8 mouse cellular contexts compared by ENCODE assay signal in genomic region chr4:138884261-138884660, GRCm38 (mm10). TPM values are rescaled to one million over a fixed set of nuclear protein-coding genes. Genes with fewer than 3 reads are reported as not detected.
DNase-seq lines count a peak whose midpoint lies in the region; ATAC-seq and TF ChIP-seq lines count a peak whose summit lies in the region.
"Had no signal": no experiment of that assay in that cellular context is flagged by ENCODE, and none has a peak within 500 bp of the region (broad histone marks: within the 10 kb centered on the region; RNA-seq: fewer than 3 reads in every experiment).

No protein-coding gene starts in this region.

- WGBS in forebrain, postnatal 0 days = 13% methylated on average over 6 of the region's 6 CpGs
- 16% methylated on average over 6 of the region's 6 CpGs for WGBS in hindbrain, postnatal 0 days
- WGBS in midbrain, embryonic 14.5 days = 8% methylated on average over 6 of the region's 6 CpGs
- WGBS in spleen, adult 2 months = 1% methylated on average over 6 of the region's 6 CpGs

- H3K9me3 ChIP-seq in forebrain, postnatal 0 days (ENCODE audit: low read length) = no peaks in the 10 kb centered on the region
- H3K9me3 ChIP-seq in hindbrain, postnatal 0 days (ENCODE audit: low read length) = no peaks in the 10 kb centered on the region
- no peaks in the 10 kb centered on the region for H3K9me3 ChIP-seq in midbrain, embryonic 14.5 days (ENCODE audit: control insufficient read depth, low read length)
- H3K9me3 ChIP-seq: midbrain, embryonic 12.5 days had no signal

- no peak overlapping the region for H3K27ac ChIP-seq in forebrain, postnatal 0 days (ENCODE audit: low read depth, low read length)
- no peak overlapping the region for H3K27ac ChIP-seq in hindbrain, postnatal 0 days
- H3K27ac ChIP-seq in midbrain, embryonic 14.5 days (replicated peaks; ENCODE audit: low read depth, low read length) = no peak overlapping the region
- no peak overlapping the region for H3K27ac ChIP-seq in spleen, adult 2 months (ENCODE audit: insufficient read depth, low read length)
- H3K27ac ChIP-seq: midbrain, embryonic 12.5 days had no signal

- H3K27me3 ChIP-seq in forebrain, postnatal 0 days (ENCODE audit: insufficient read depth, low read length) = no peaks in the 10 kb centered on the region
- no peaks in the 10 kb centered on the region for H3K27me3 ChIP-seq in hindbrain, postnatal 0 days (ENCODE audit: insufficient read depth, low read length)
- no peaks in the 10 kb centered on the region for H3K27me3 ChIP-seq in midbrain, embryonic 14.5 days (ENCODE audit: control insufficient read depth, insufficient read depth, low read length)
- H3K27me3 ChIP-seq in spleen, adult 2 months (ENCODE audit: control insufficient read depth, insufficient read depth, low read length) = no peaks in the 10 kb centered on the region; the same call in 1 of the 2 replicates

- TF ChIP-seq POLR2A in spleen, adult 2 months (IDR thresholded peaks at IDR 0.05; ENCODE audit: low read depth, low read length) = no peak

- H3K4me2 ChIP-seq in forebrain, postnatal 0 days (ENCODE audit: low read depth) = no peak overlapping the region
- no peak overlapping the region for H3K4me2 ChIP-seq in hindbrain, postnatal 0 days (ENCODE audit: low read depth, low read length)
- H3K4me2 ChIP-seq in midbrain, embryonic 14.5 days (ENCODE audit: low read length) = no peak overlapping the region
- H3K4me2 ChIP-seq: midbrain, embryonic 12.5 days had no signal

- peak; percentile 96 for TF ChIP-seq CTCF in forebrain, postnatal 0 days (IDR thresholded peaks at IDR 0.05; ENCODE audit: low read depth)
- peak; percentile 93 for TF ChIP-seq CTCF in hindbrain, postnatal 0 days (IDR thresholded peaks at IDR 0.05; ENCODE audit: low read depth)
- peak; percentile 84; the same call in 1 of the 2 replicates for TF ChIP-seq CTCF in spleen, adult 2 months (IDR thresholded peaks at IDR 0.05; ENCODE audit: extremely low read depth, insufficient read depth, insufficient read length, insufficient replicate concordance)

- DNase-seq in NIH3T3 (ENCODE audit: low read depth) = peak; percentile 86
- DNase-seq in brain, embryonic 18.5 days (ENCODE audit: low read depth, low spot score) = peak; percentile 36
- DNase-seq in forebrain, postnatal 0 days = peak; percentile 90
- peak; percentile 91 for DNase-seq in hindbrain, postnatal 0 days (ENCODE audit: low spot score)
- peak; percentile 67 to 87 for DNase-seq in left cerebral cortex, adult 8-10 months (ENCODE audit: low spot score in 2 of 2)
- DNase-seq in midbrain, embryonic 14.5 days = peak; percentile 90
- peak; percentile 76 to 78 for DNase-seq in spleen, adult 2 months (ENCODE audit: low read depth in 1 of 2, low spot score in 2 of 2)

- ATAC-seq in forebrain, postnatal 0 days = peak; percentile 73
- ATAC-seq in hindbrain, postnatal 0 days = peak; percentile 76
- ATAC-seq in midbrain, embryonic 14.5 days (ENCODE audit: low FRiP score, low TSS enrichment) = no peak

- no peaks in the 10 kb centered on the region for H3K4me1 ChIP-seq in forebrain, postnatal 0 days (ENCODE audit: insufficient read depth)
- 0 out of 2 replicates have a peak, but pooled peaks cover 6% of the 10 kb centered on the region for H3K4me1 ChIP-seq in hindbrain, postnatal 0 days (ENCODE audit: insufficient read depth, low read length)
- no peaks in the 10 kb centered on the region for H3K4me1 ChIP-seq in midbrain, embryonic 14.5 days (ENCODE audit: control insufficient read depth, insufficient read depth, low read length)
- H3K4me1 ChIP-seq in spleen, adult 2 months (ENCODE audit: control insufficient read depth, insufficient read depth, insufficient read length) = no peaks in the 10 kb centered on the region
- H3K4me1 ChIP-seq: midbrain, embryonic 12.5 days had no signal

- no peak overlapping the region for H3K4me3 ChIP-seq in forebrain, postnatal 0 days (ENCODE audit: low read depth, low read length)
- no peak overlapping the region for H3K4me3 ChIP-seq in hindbrain, postnatal 0 days (ENCODE audit: low read length)
- no peak overlapping the region for H3K4me3 ChIP-seq in midbrain, embryonic 14.5 days (replicated peaks; ENCODE audit: low read depth, low read length)
- H3K4me3 ChIP-seq in spleen, adult 2 months (ENCODE audit: extremely low read depth, insufficient read depth, insufficient read length) = no peak overlapping the region
- H3K4me3 ChIP-seq: midbrain, embryonic 12.5 days had no signal

- H3K36me3 ChIP-seq in forebrain, postnatal 0 days (ENCODE audit: insufficient read depth) = no peaks in the 10 kb centered on the region
- no peaks in the 10 kb centered on the region for H3K36me3 ChIP-seq in hindbrain, postnatal 0 days (ENCODE audit: insufficient read depth, low read length)
- no peaks in the 10 kb centered on the region for H3K36me3 ChIP-seq in midbrain, embryonic 14.5 days (ENCODE audit: control insufficient read depth, insufficient read depth, low read length)
- no peaks in the 10 kb centered on the region for H3K36me3 ChIP-seq in spleen, adult 2 months (ENCODE audit: control insufficient read depth, insufficient read depth, low read length)
- H3K36me3 ChIP-seq: midbrain, embryonic 12.5 days had no signal

- no peak overlapping the region for H3K9ac ChIP-seq in forebrain, postnatal 0 days
- no peak overlapping the region for H3K9ac ChIP-seq in hindbrain, postnatal 0 days (replicated peaks; ENCODE audit: low read length)
- no peak overlapping the region for H3K9ac ChIP-seq in midbrain, embryonic 14.5 days (replicated peaks; ENCODE audit: low read length)
- H3K9ac ChIP-seq: midbrain, embryonic 12.5 days had no signal

RNA-seq across cellular contexts. Expression of gene Pla2g2e, which starts 6.5 kb away (rescaled TPM):
- not detected in 2 replicates for total RNA-seq in forebrain, postnatal 0 days (2014; rRNA removed)
- polyA plus RNA-seq in forebrain, postnatal 0 days (2015; fragmentation: Nextera tagmentation; extraction: Ambion mirVana) = not detected in 2 replicates
- not detected in 2 replicates for total RNA-seq in hindbrain, postnatal 0 days (2014; rRNA removed)
- polyA plus RNA-seq in hindbrain, postnatal 0 days (2015; fragmentation: Nextera tagmentation; extraction: Ambion mirVana) = not detected in 2 replicates
- not detected for total RNA-seq in left cerebral cortex, adult 8-10 months (2022)
- not detected in 2 replicates for polyA plus RNA-seq in midbrain, embryonic 14.5 days (2014; fragmentation: Nextera tagmentation; extraction: Ambion mirVana)
- 0.09 TPM in 1 of 2 replicates, not detected in the other for polyA plus RNA-seq in spleen, adult 2 months (2012; rRNA removed)
- polyA plus RNA-seq: midbrain, embryonic 12.5 days had no signal

RNA-seq across cellular contexts. Expression of gene Gm13030, which starts 10.5 kb away (rescaled TPM):
- not detected in 2 replicates for total RNA-seq in forebrain, postnatal 0 days (2014; rRNA removed)
- not detected in 2 replicates for polyA plus RNA-seq in forebrain, postnatal 0 days (2015; fragmentation: Nextera tagmentation; extraction: Ambion mirVana)
- total RNA-seq in hindbrain, postnatal 0 days (2014; rRNA removed) = not detected in 2 replicates
- not detected in 2 replicates for polyA plus RNA-seq in hindbrain, postnatal 0 days (2015; fragmentation: Nextera tagmentation; extraction: Ambion mirVana)
- total RNA-seq in left cerebral cortex, adult 8-10 months (2022) = not detected
- not detected in 2 replicates for polyA plus RNA-seq in midbrain, embryonic 14.5 days (2014; fragmentation: Nextera tagmentation; extraction: Ambion mirVana)
- not detected in 2 replicates for polyA plus RNA-seq in spleen, adult 2 months (2012; rRNA removed)
- polyA plus RNA-seq: midbrain, embryonic 12.5 days had no signal

RNA-seq across cellular contexts. Expression of gene Pla2g5, which starts 21.0 kb away (rescaled TPM):
- total RNA-seq in forebrain, postnatal 0 days (2014; rRNA removed) = 0.15 and 2.9 TPM in 2 replicates
- 1.1 and 1.5 TPM in 2 replicates for polyA plus RNA-seq in forebrain, postnatal 0 days (2015; fragmentation: Nextera tagmentation; extraction: Ambion mirVana)
- total RNA-seq in hindbrain, postnatal 0 days (2014; rRNA removed) = 0.94 TPM in 1 of 2 replicates, not detected in the other
- polyA plus RNA-seq in hindbrain, postnatal 0 days (2015; fragmentation: Nextera tagmentation; extraction: Ambion mirVana) = 1.1 and 1.9 TPM in 2 replicates
- total RNA-seq in left cerebral cortex, adult 8-10 months (2022) = 1 to 10 TPM; 1.8 to 4.8 (median 3.0) TPM
- polyA plus RNA-seq in midbrain, embryonic 14.5 days (2014; fragmentation: Nextera tagmentation; extraction: Ambion mirVana) = 0.23 and 0.87 TPM in 2 replicates
- 43.7 and 65.5 TPM in 2 replicates for polyA plus RNA-seq in spleen, adult 2 months (2012; rRNA removed)
- polyA plus RNA-seq: midbrain, embryonic 12.5 days had no signal

RNA-seq across cellular contexts. Expression of gene Otud3, which starts 29.5 kb away (rescaled TPM):
- total RNA-seq in forebrain, postnatal 0 days (2014; rRNA removed) = 10.5 and 13.1 TPM in 2 replicates
- 2.6 and 2.8 TPM in 2 replicates for polyA plus RNA-seq in forebrain, postnatal 0 days (2015; fragmentation: Nextera tagmentation; extraction: Ambion mirVana)
- 4.6 and 6.8 TPM in 2 replicates for total RNA-seq in hindbrain, postnatal 0 days (2014; rRNA removed)
- polyA plus RNA-seq in hindbrain, postnatal 0 days (2015; fragmentation: Nextera tagmentation; extraction: Ambion mirVana) = 3.8 and 3.9 TPM in 2 replicates
- total RNA-seq in left cerebral cortex, adult 8-10 months (2022) = 10 to 100 TPM; 11.8 to 16.6 (median 15.9) TPM
- 1.7 and 2.8 TPM in 2 replicates for polyA plus RNA-seq in midbrain, embryonic 14.5 days (2014; fragmentation: Nextera tagmentation; extraction: Ambion mirVana)
- polyA plus RNA-seq in spleen, adult 2 months (2012; rRNA removed) = 3.6 and 4.3 TPM in 2 replicates

Comparison
In these comparisons a context has a peak if more than half of its experiments do, and no peak if none do; other contexts are left out.
1. DNase-seq: peak in every context shown above with its lines; median percentile 91 in hindbrain, postnatal 0 days; 90 in forebrain, postnatal 0 days; 90 in midbrain, embryonic 14.5 days; 86 in NIH3T3; 77 in left cerebral cortex, adult 8-10 months; 77 in spleen, adult 2 months; 36 in brain, embryonic 18.5 days.
2. RNA of gene Pla2g5, which starts 21.0 kb away (polyA plus RNA-seq): 43.7 to 65.5 TPM in spleen, adult 2 months; 1.1 to 1.5 TPM in forebrain, postnatal 0 days, 1.1 to 1.9 TPM in hindbrain, postnatal 0 days and 0.23 to 0.87 TPM in midbrain, embryonic 14.5 days; every median in the first group is over 10 times any median in the second.
3. Peak in every context shown above with its lines, with median percentiles within 50 percentile points of each other: CTCF ChIP-seq.